Mouse (Mus musculus) G1E-ER4 (cell line): ENCODE measurements around the gene Lamc3. TPM values are rescaled to one million over a fixed set of nuclear protein-coding genes. Genes with fewer than 3 reads are reported as not detected.

Experiments
- GATA1 ChIP-seq: IDR thresholded peaks from one replicate; pipeline ENCODE4 v1.8.0; 2012; ENCODE audit warnings: low read length, inconsistent platforms
- polyA plus RNA-seq: library from polyadenylated mRNA; stranded (reverse); fragments of >175 nt; gene quantifications from 2 replicates; pipeline ENCODE4 v1.2.3, GENCODE M21; 2012

Lamc3 gene
- polyA plus RNA-seq, 1 experiment, result not detected

DNA sequence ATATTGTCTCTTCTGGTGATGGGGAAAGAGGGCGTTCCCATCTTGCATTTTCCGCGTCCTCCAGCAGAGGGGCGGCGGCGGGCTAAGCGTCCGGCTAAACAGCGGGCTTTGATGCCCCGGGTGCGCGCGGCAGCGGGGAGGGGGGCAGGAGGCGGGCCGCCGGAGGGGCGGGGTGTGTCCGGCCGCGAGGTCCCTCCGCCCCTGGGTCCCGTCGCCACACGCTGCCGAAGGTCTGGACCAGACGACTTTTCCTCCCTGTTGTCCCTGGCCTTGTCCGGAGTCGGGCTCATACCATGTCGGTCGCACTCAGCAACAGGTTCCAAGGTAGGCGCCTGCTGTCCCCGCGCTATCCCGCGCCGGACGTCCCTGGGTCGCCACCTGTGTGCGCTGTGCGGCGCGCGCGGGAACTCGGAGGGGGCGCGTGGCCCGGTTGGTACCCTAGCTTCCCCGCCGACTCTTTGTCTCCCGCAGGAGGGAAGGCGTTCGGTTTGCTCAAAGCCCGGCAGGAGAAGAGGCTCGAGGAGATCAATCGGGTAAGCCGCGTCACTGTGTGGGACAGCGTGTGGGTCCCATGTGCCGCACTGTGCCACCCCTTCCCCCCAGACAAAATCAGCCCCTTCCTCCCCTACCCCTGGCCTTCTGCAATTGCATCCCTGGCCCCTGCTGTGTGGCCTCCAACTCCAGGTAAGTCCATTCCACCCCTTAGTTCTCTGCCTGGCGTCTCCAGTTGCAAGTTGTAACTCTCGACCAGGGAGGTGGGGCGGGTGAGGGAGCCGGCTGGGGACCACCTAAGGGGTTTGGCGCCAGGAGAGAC, 63.2 kb downstream of the Lamc3 start, which contains the start of gene Aif1l:
TSS of gene Aif1l (plus strand) at position 82 of the 814 bp plus-strand sequence.
- TF ChIP-seq GATA1, result no peak

- TF ChIP-seq GATA1, result no peak
Observed at GRCm38 (mm10) chr2:31950966-31951365, 63.9 kb downstream of the Lamc3 start.

- TF ChIP-seq GATA1, result no peak
Observed at GRCm38 (mm10) chr2:31952236-31952635, 65.1 kb downstream of the Lamc3 start.

GRCm38 (mm10) chr2:31952725-31953124, 65.6 kb downstream of the Lamc3 start:
- no peak for TF ChIP-seq GATA1

- TF ChIP-seq GATA1, result no peak
Observed at GRCm38 (mm10) chr2:31953687-31954086, 66.6 kb downstream of the Lamc3 start.

DNA sequence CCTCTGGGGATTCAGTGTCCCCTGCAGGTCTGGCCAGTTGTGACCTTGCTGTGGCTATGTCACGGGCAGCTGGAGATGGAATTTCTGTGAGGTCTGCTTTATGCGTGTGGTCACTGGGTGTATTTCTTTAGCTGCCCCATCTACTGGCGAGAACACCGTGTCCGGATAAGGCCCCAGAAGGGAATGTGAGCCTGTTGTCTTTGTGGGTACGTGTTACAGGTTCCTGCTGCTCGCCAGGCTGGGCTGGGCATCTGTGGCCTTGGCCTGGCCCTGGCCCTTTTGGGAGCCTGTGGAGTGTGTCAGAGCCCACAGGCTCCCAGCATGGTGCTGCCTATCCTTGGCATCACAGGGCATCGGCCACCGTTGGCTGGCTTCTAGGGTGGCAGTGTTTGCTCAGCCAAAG, 67.7 kb downstream of the Lamc3 start:
- no peak for TF ChIP-seq GATA1

- no peak for TF ChIP-seq GATA1
Observed at GRCm38 (mm10) chr2:31955686-31956085, 68.6 kb downstream of the Lamc3 start.

DNA sequence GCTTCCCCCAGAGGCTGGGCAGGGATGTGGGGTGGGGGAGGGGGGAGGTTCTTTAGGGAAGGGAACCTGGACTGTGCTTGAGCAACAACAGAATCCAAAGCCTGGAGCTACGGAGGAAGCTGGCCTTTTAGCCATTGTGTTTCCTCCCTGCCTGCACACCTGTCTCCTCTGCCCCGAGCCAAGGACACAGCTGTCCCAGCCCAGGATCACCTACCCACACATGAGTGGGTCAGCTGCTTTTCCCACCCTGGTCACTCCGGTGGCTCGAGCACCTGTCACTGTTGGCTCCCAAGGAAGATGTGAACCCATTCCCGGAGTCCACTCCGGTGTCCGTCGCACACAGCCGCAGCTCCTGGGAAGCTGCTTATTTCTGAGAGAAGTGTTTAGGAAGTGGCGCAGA, 70.1 kb downstream of the Lamc3 start:
- TF ChIP-seq GATA1, result no peak

GRCm38 (mm10) chr2:31960986-31961385, 73.9 kb downstream of the Lamc3 start:
- no peak for TF ChIP-seq GATA1

DNA sequence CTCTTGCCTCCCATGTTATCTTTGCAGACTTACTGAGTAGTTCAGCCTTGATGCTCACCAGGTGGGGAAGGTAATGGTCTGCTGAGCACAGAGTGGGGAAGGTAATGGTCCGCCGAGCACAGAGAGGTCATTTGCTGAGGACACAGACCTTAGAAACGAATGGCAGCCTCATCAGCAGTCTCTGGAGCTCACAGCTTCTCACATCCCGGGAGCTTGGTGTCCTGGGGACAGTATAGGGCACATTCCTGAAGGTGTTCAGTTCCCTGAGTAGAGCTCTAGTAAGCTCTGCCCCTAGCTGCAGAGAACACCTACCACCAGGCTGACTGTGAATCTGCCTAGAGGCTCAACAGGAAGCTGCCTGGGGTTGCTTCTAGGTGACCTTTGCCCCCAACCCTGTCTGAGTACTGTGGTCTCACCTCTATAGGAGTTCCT, 74.7 kb downstream of the Lamc3 start:
- no peak for TF ChIP-seq GATA1

DNA sequence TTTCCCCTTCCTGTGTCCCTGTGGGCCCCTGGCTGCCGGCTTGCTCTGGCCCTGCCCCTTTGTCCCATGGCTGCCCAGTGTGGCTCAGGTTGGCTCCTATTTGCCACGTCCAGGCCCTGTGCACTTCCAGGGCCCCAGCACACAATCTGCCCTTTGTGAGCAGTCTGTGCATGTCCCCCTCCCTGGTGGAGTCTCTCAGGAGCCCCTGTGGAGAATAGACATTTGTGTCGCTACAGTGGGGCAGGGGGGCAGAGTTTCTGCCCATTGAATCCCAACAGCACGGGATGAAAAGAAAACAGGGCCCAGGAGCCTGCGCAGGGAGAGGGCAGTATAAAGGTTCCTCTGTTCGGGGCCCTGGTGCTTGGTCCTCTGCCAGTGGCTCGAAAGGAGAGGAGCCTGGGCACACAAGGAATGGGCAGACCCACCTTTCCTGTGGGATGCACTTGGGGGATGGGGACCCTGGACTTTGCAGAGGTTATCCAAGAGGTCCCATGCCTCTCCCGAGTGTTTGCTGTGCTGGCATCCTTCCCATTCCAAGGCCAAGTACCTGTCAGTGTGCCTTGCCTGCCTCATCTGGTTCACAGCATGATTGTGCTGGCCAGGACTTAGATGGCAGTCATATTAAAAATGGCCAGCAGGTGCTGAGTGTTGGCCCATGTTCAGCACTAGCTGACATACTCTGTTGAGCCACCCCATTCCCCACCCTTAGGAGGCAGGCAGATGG, 75.6 kb downstream of the Lamc3 start:
- TF ChIP-seq GATA1, result no peak

DNA sequence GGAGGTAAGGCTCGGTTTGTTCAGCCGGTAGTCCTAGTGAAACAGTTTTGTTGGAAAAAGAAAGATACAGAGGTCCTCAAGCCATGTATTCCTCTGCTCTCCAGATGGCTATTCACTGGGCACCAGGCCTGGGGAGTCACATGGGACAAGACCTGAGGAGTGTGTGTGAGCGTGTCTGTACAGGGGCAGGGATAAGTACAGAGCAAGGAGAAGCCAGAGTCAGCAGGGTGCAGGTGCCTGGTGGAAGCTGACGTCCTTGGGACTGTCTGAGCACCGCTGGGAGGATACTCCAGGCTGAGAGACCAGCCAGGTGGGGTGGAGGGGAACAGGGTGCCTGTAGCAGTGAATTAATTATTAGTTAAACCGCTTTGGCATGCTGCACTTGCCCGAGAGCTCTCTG, 76.4 kb downstream of the Lamc3 start:
- TF ChIP-seq GATA1, result no peak

DNA sequence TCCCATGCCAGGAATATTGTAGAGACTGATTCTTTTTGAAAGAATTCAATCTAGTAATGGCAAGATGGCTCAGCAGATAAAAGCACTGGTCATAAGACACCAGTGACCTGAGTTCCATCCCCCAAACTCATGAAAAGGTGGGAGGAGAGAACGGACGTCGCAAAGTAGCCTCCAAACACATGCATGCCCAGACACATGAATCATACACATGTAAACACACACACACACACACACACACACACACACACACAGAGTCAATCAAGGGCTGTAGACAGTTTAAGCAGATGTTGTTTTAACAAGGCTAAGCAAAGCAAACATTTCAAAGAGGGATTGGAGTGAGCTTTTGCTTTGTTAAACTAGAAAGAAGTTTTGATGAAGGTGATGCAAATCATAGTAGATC, 77.1 kb downstream of the Lamc3 start:
- no peak for TF ChIP-seq GATA1

DNA sequence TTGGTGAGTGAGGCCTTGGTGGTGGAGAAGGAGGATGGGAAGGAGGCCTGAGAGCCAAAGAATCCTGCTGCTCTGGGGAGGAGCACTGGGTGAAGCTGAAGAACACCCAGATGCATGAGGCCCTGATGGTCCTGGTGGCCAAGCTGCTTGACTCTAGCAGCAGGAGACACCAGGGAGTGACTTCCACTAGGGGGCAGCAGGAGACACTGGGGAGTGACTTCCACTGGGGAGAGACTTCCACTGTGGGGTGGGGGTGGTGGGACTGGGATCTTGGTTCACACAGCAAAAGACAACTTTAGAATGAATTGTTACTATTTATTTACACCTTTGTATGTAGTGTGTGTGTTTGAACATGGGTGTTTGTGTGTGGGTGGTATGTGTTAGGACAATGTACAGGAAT, 78.0 kb downstream of the Lamc3 start:
- no peak for TF ChIP-seq GATA1

DNA sequence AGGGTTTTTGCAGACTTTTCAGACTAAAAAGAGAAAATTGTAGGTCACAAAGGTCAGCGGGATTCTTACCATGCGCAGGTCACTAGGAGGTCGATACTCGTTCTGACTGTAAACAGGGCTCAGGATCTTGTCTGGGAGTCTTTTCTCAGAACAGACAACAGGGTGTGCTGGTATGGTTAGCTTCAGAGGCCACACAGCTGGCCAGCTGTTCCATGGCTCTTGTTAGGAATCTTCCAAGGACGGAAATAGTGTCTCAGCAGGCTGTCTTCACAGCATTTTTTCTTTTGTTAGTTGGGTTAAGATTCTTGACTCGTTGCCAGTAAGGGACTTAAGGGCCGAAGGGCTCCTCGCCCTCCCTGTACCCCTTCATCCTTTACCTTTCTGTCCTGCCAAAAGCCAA, 79.7 kb downstream of the Lamc3 start:
- TF ChIP-seq GATA1, result no peak

- TF ChIP-seq GATA1, result no peak
Observed at GRCm38 (mm10) chr2:31972589-31972988, 85.5 kb downstream of the Lamc3 start.

DNA sequence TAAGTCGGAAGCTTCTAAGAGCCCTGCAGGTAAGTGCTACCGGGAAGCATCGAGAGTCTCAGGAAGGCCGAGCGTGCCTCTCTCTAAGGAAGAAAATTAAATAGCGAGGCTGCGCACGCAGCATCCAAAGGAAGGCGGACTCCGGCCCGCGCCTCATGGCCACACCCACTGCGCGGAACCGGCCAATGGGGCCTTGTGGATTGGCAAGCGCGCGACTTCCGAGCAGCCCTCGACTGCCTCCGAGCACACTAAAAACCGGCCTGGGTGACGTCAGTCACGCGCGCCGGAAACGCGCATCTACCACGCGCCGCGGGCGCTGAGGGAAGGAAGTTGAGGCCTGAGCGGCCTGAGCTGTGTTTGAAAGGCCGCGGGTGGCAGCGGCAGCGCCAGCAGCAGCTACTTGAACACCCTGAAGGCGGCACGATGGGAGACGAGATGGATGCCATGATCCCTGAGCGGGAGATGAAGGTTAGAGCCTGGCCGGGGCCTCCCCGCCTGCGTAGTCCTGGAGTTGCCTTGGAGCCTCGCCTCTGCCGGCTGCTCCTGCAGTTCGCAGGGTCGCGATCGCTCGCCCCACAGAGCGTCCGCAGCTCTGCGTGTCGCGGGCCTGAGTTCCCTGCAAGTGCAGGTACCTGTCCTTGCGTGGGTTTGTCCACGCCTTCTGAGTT, 87.2 kb downstream of the Lamc3 start, which contains the start of gene Nup214:
TSS of gene Nup214 (plus strand) at position 296 of the 668 bp plus-strand sequence.
- TF ChIP-seq GATA1, result no peak
